8 mouse cellular contexts compared by ENCODE assay signal in the genomic region with DNA sequence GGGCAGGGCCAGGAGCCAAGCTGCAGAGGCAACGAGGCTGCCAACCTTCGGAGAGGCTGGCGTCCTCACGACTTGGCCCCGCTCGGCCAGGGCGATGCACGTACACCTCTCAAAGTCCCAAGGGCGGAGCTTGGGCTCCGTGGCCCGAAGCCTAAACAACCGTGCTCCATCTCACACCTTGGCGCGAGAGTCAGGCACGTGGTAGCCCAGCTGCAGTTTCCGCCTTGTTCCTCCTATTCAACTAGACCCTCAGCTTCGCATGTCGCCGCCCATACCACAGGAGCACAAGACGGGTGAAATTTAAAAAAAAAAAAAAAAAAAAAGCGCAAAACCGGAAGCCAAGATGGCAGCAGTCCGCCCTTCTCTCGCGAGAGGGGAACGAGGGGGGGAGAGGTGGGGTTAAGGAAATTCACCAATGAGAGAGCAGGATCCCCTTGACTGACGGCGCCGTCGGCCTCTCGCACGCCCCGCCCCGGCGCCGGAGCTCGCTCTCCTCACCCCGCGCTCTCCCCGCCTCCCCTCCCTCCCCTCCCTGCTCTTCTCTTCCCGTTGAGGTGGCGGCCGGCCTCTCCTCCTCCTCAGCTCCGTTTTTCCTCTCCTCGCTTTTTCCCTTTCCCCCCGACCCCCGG. TPM values are rescaled to one million over a fixed set of nuclear protein-coding genes. Genes with fewer than 3 reads are reported as not detected.
A peak's percentile ranks its signal among the peaks of the same experiment; 100 is the strongest.
DNase-seq lines count a peak whose midpoint lies in the region; ATAC-seq and TF ChIP-seq lines count a peak whose summit lies in the region.

A gene (plus strand): TSS at position 470 of the 629 bp plus-strand sequence.

- peaks cover 1% of the 10 kb centered on the region; the same call in 1 of the 2 replicates for H3K79me2 ChIP-seq in heart, adult 2 months (replicated peaks; ENCODE audit: control insufficient read depth, insufficient read depth, low read length)

- intact Hi-C loops in heart, adult 2 months (cut with DNase I): no loop called here

- no peak for TF ChIP-seq CTCF in heart, adult 2 months (IDR thresholded peaks at IDR 0.05)

- no peaks in the 10 kb centered on the region for H3K36me3 ChIP-seq in embryonic facial prominence, embryonic 13.5 days
- H3K36me3 ChIP-seq in heart, adult 2 months (ENCODE audit: control insufficient read depth, insufficient read depth, low read length): peaks cover 20% of the 10 kb centered on the region
- H3K36me3 ChIP-seq in limb, embryonic 13.5 days: no peaks in the 10 kb centered on the region; the same call in 1 of the 2 replicates
- H3K36me3 ChIP-seq in midbrain, embryonic 16.5 days (ENCODE audit: control insufficient read depth, insufficient read depth, low read length): no peaks in the 10 kb centered on the region

- H3K4me1 ChIP-seq in embryonic facial prominence, embryonic 13.5 days: peaks cover 24% of the 10 kb centered on the region
- peaks cover 6% of the 10 kb centered on the region for H3K4me1 ChIP-seq in heart, adult 2 months (ENCODE audit: control insufficient read depth, insufficient read depth, low read length)
- H3K4me1 ChIP-seq in limb, embryonic 13.5 days: peaks cover 33% of the 10 kb centered on the region
- peaks cover 32% of the 10 kb centered on the region for H3K4me1 ChIP-seq in midbrain, embryonic 16.5 days (ENCODE audit: control insufficient read depth, insufficient read depth, low read length)

- 0 out of 2 replicates have a peak, but pooled peaks cover 3% of the 10 kb centered on the region for H3K9me3 ChIP-seq in embryonic facial prominence, embryonic 13.5 days
- 0 out of 2 replicates have a peak, but pooled peaks cover 7% of the 10 kb centered on the region for H3K9me3 ChIP-seq in limb, embryonic 13.5 days
- no peaks in the 10 kb centered on the region for H3K9me3 ChIP-seq in midbrain, embryonic 16.5 days (replicated peaks; ENCODE audit: control insufficient read depth, low read length, poor library complexity, severe bottlenecking)

- no peaks in the 10 kb centered on the region for H3K27me3 ChIP-seq in embryonic facial prominence, embryonic 13.5 days
- H3K27me3 ChIP-seq in heart, adult 2 months (ENCODE audit: control insufficient read depth, insufficient read depth, low read length): no peaks in the 10 kb centered on the region
- H3K27me3 ChIP-seq in limb, embryonic 13.5 days: no peaks in the 10 kb centered on the region
- H3K27me3 ChIP-seq in midbrain, embryonic 16.5 days (ENCODE audit: control insufficient read depth, insufficient read depth, low read depth, low read length): no peaks in the 10 kb centered on the region

- H3K4me3 ChIP-seq in embryonic facial prominence, embryonic 13.5 days: peak within 1 kb of the TSS; percentile 97
- H3K4me3 ChIP-seq in heart, adult 2 months: peak within 1 kb of the TSS; percentile 81
- H3K4me3 ChIP-seq in limb, embryonic 13.5 days: peak within 1 kb of the TSS; percentile 94
- H3K4me3 ChIP-seq in midbrain, embryonic 16.5 days (ENCODE audit: low read depth, low read length): peak within 1 kb of the TSS; percentile 73

- H3K27ac ChIP-seq in embryonic facial prominence, embryonic 13.5 days: peak within 1 kb of the TSS; percentile 99
- peak within 1 kb of the TSS; percentile 98 for H3K27ac ChIP-seq in heart, adult 2 months
- peak within 1 kb of the TSS; percentile 99 for H3K27ac ChIP-seq in limb, embryonic 13.5 days
- H3K27ac ChIP-seq in midbrain, embryonic 16.5 days (ENCODE audit: low read length): peak within 1 kb of the TSS; percentile 97

- TF ChIP-seq POLR2A in heart, adult 2 months (IDR thresholded peaks at IDR 0.05; ENCODE audit: insufficient read depth, low read depth, low read length): peak; percentile 53

- peak; percentile 94 for DNase-seq in 3134 (ENCODE audit: extremely low read depth, insufficient read length, low spot score)
- peak; percentile 96 to 98 for DNase-seq in adrenal gland, postnatal 36 days
- peak; percentile 96 for DNase-seq in heart, adult 2 months
- peak; percentile 94 to 95 for DNase-seq in kidney, adult 8-10 months
- DNase-seq in spleen, postnatal 10 days (ENCODE audit: low spot score in 2 of 2): peak; percentile 94 to 97

- WGBS in embryonic facial prominence, embryonic 13.5 days: under 1% methylated on average over 47 of the region's 47 CpGs
- WGBS in heart, adult 2 months: 1% methylated on average over 38 of the region's 47 CpGs
- WGBS in limb, embryonic 13.5 days: under 1% methylated on average over 42 of the region's 47 CpGs
- WGBS in midbrain, embryonic 16.5 days: under 1% methylated on average over 32 of the region's 47 CpGs

- TF ChIP-seq EP300 in heart, adult 2 months (IDR thresholded peaks at IDR 0.05; ENCODE audit: insufficient read depth, low read depth, low read length): peak; percentile 85

- ATAC-seq in embryonic facial prominence, embryonic 13.5 days (ENCODE audit: insufficient number of reproducible peaks, insufficient read depth, low FRiP score, low TSS enrichment, low read depth): peak; percentile 96
- peak; percentile 98 for ATAC-seq in limb, embryonic 13.5 days (ENCODE audit: low FRiP score, low read depth)
- ATAC-seq in midbrain, embryonic 16.5 days: peak; percentile 97

- peak within 1 kb of the TSS; percentile 76 for H3K4me2 ChIP-seq in embryonic facial prominence, embryonic 13.5 days
- H3K4me2 ChIP-seq in limb, embryonic 13.5 days (replicated peaks): peak within 1 kb of the TSS; percentile 85
- H3K4me2 ChIP-seq in midbrain, embryonic 16.5 days (ENCODE audit: low read length): peak within 1 kb of the TSS; percentile 92

- H3K9ac ChIP-seq in embryonic facial prominence, embryonic 13.5 days: peak within 1 kb of the TSS; percentile 98
- H3K9ac ChIP-seq in heart, adult 2 months (ENCODE audit: low read depth, low read length): peak within 1 kb of the TSS; percentile 85
- H3K9ac ChIP-seq in limb, embryonic 13.5 days: peak within 1 kb of the TSS; percentile 98
- H3K9ac ChIP-seq in midbrain, embryonic 16.5 days (ENCODE audit: low read depth, low read length): peak within 1 kb of the TSS; percentile 88

RNA-seq across cellular contexts. Expression of the gene that starts here (rescaled TPM):
- 100 to 1,000 TPM; 356 to 430 TPM for total RNA-seq in adrenal gland, postnatal 36 days (2021)
- 438 and 458 TPM in 2 replicates for polyA plus RNA-seq in embryonic facial prominence, embryonic 13.5 days (2015; fragmentation: Nextera tagmentation; extraction: Ambion mirVana)
- total RNA-seq in heart, adult 2 months (2021): 100 to 1,000 TPM; 243 to 262 TPM
- polyA plus RNA-seq in heart, adult 2 months (2012; rRNA removed): 71.4 and 114 TPM in 2 replicates
- polyA plus RNA-seq in limb, embryonic 13.5 days (2015; fragmentation: Nextera tagmentation; extraction: Ambion mirVana): 446 and 450 TPM in 2 replicates
- polyA plus RNA-seq in midbrain, embryonic 16.5 days (2015; fragmentation: Nextera tagmentation; extraction: Ambion mirVana): 394 and 409 TPM in 2 replicates

Comparison
In these comparisons a context has a peak if more than half of its experiments do, and no peak if none do; other contexts are left out.
1. Peak in every context shown above with its lines: DNase-seq, ATAC-seq, H3K4me3 ChIP-seq and H3K27ac ChIP-seq.